Mouse (Mus musculus) neural tube, embryonic 11.5 days (tissue): ENCODE measurements around the gene Gm7030. TPM values are rescaled to one million over a fixed set of nuclear protein-coding genes. Genes with fewer than 3 reads are reported as not detected.
"Not testable (repeated sequence)": the region's sequence is repeated elsewhere in the genome, so short reads cannot be mapped to it uniquely, and the experiment has no call there.

Experiments
- ATAC-seq: fragments of 200-750 bp; cut with Nextera tagmentation; 2 replicates; pipeline ENCODE4 v1.8.0; 2017; ENCODE audit warnings: moderate number of reproducible peaks, mild to moderate bottlenecking, moderate TSS enrichment, moderate library complexity; ENCODE audit not compliant: insufficient read depth, low FRiP score, low TSS enrichment
- DNase-seq: peaks from one replicate; pipeline ENCODE4 v3.0.0-alpha.2; 2015; ENCODE audit warnings: low spot score
- H3K27ac ChIP-seq: fragments of 300-500 bp; sonication (generic); 2 replicates; pipeline ENCODE4 v1.5.1; 2014; ENCODE audit warnings: low read depth, mild to moderate bottlenecking, low read length
- H3K27me3 ChIP-seq: fragments of 300-500 bp; sonication (generic); 2 replicates; pipeline ENCODE4 v1.6.1; 2014; ENCODE audit warnings: mild to moderate bottlenecking, low read length, mixed read lengths; ENCODE audit not compliant: control insufficient read depth, insufficient read depth
- H3K36me3 ChIP-seq: fragments of 300-500 bp; sonication (generic); 2 replicates; pipeline ENCODE4 v1.6.1; 2014; ENCODE audit warnings: mild to moderate bottlenecking, low read length, moderate library complexity, mixed read lengths; ENCODE audit not compliant: control insufficient read depth, insufficient read depth
- H3K4me1 ChIP-seq: fragments of 300-500 bp; sonication (generic); 2 replicates; pipeline ENCODE4 v1.6.1; 2014; ENCODE audit warnings: low read length, mixed read lengths; ENCODE audit not compliant: control insufficient read depth, insufficient read depth
- H3K4me2 ChIP-seq: fragments of 300-500 bp; sonication (generic); 2 replicates; pipeline ENCODE4 v1.6.1; 2014; ENCODE audit warnings: low read depth, mild to moderate bottlenecking, moderate library complexity
- H3K4me3 ChIP-seq: fragments of 300-500 bp; sonication (generic); 2 replicates; pipeline ENCODE4 v1.5.1; 2014; ENCODE audit warnings: low read depth, low read length
- H3K9ac ChIP-seq: fragments of 300-500 bp; sonication (generic); 2 replicates; pipeline ENCODE4 v1.6.1; 2014; ENCODE audit warnings: mild to moderate bottlenecking, low read length
- H3K9me3 ChIP-seq: fragments of 300-500 bp; sonication (generic); 2 replicates; pipeline ENCODE4 v1.6.1; 2016; ENCODE audit warnings: low read length; ENCODE audit not compliant: control insufficient read depth
- WGBS: fragments of 180-500 bp; shearing (Covaris S2); extraction: QIAGEN DNeasy Blood & Tissue Kit; methylation state at CpG from one replicate; pipeline ENCODE4 v1.1.7; 2014; 5-methylcytosine and 5-hydroxymethylcytosine counted together
- polyA plus RNA-seq: library from polyadenylated mRNA; unstranded; fragments of >200 nt; fragmentation: Nextera tagmentation; extraction: Ambion mirVana; gene quantifications from 2 replicates; pipeline ENCODE4 v1.2.1, GENCODE M21; 2014

The Gm7030 gene
- polyA plus RNA-seq, 1 experiment from 2014 or later = not detected

GRCm38 (mm10) chr17:36092520-36092919 is 36.7 kb downstream of the Gm7030 start:
- H3K9me3 ChIP-seq, H3K9ac ChIP-seq, H3K27ac ChIP-seq, H3K4me2 ChIP-seq, DNase-seq, H3K36me3 ChIP-seq, H3K4me1 ChIP-seq, H3K27me3 ChIP-seq, H3K4me3 ChIP-seq, ATAC-seq: not testable (repeated sequence)

GRCm38 (mm10) chr17:36091933-36092332 is 37.3 kb downstream of the Gm7030 start:
- ATAC-seq, H3K36me3 ChIP-seq, H3K4me1 ChIP-seq, H3K27ac ChIP-seq, H3K9ac ChIP-seq, H3K9me3 ChIP-seq, H3K4me2 ChIP-seq, H3K27me3 ChIP-seq, H3K4me3 ChIP-seq, DNase-seq: not testable (repeated sequence)
- no CpG with 5 or more reads among the region's 2 CpGs for WGBS

GRCm38 (mm10) chr17:36085976-36086375 is 43.2 kb downstream of the Gm7030 start:
- H3K9me3 ChIP-seq, ATAC-seq, H3K4me3 ChIP-seq, H3K4me1 ChIP-seq, H3K36me3 ChIP-seq, H3K27me3 ChIP-seq, DNase-seq, H3K9ac ChIP-seq, H3K27ac ChIP-seq, H3K4me2 ChIP-seq: not testable (repeated sequence)
- 81% methylated on average over 1 of the region's 1 CpGs for WGBS

- Histone ChIP-seq H3K27me3 (no peaks in the 10 kb centered on the region), H3K4me2 (peak overlapping the region; percentile 95), H3K9ac (peak overlapping the region; percentile 70), H3K27ac (no peak overlapping the region), H3K9me3 (no peaks in the 10 kb centered on the region), H3K4me1 (no peaks in the 10 kb centered on the region), H3K36me3 (no peaks in the 10 kb centered on the region), H3K4me3 (peak overlapping the region; percentile 51)
- ATAC-seq = peak; percentile 73
- 0% methylated on average over 37 of the region's 42 CpGs for WGBS
- DNase-seq = peak; percentile 34
These were observed 45.3 kb downstream of the Gm7030 start for GRCm38 (mm10) chr17:36083870-36084451.

- Histone ChIP-seq H3K4me1 (no peaks in the 10 kb centered on the region), H3K27ac (no peak overlapping the region), H3K9me3 (no peaks in the 10 kb centered on the region), H3K36me3 (no peaks in the 10 kb centered on the region), H3K27me3 (no peaks in the 10 kb centered on the region), H3K4me2 (peak overlapping the region; percentile 95), H3K9ac (peak overlapping the region; percentile 70), H3K4me3 (peak overlapping the region; percentile 51)
- ATAC-seq (peak; percentile 79), DNase-seq (peak; percentile 65)
- 1% methylated on average over 46 of the region's 46 CpGs for WGBS
These were observed 45.9 kb downstream of the Gm7030 start for GRCm38 (mm10) chr17:36083266-36083869.

GRCm38 (mm10) chr17:36082519-36083232 is 46.5 kb downstream of the Gm7030 start:
- DNase-seq, H3K27ac ChIP-seq, ATAC-seq, H3K9me3 ChIP-seq, H3K9ac ChIP-seq, H3K36me3 ChIP-seq, H3K27me3 ChIP-seq, H3K4me1 ChIP-seq: not testable (repeated sequence)
- Histone ChIP-seq H3K4me2 (peak overlapping the region; percentile 95), H3K4me3 (peak overlapping the region; percentile 51; the same call in 1 of the 2 replicates)
- WGBS = 44% methylated on average over 5 of the region's 6 CpGs

GRCm38 (mm10) chr17:36081901-36082300 is 47.3 kb downstream of the Gm7030 start:
- H3K4me3 ChIP-seq, H3K9me3 ChIP-seq, H3K36me3 ChIP-seq, H3K27me3 ChIP-seq, DNase-seq, H3K4me1 ChIP-seq, ATAC-seq, H3K4me2 ChIP-seq, H3K27ac ChIP-seq, H3K9ac ChIP-seq: not testable (repeated sequence)

GRCm38 (mm10) chr17:36060829-36061228 is 68.4 kb downstream of the Gm7030 start:
- ATAC-seq (no peak), DNase-seq (peak; percentile 73)
- WGBS = 20% methylated on average over 2 of the region's 2 CpGs
- Histone ChIP-seq H3K27ac (no peak overlapping the region), H3K9me3 (no peaks in the 10 kb centered on the region), H3K4me1 (no peaks in the 10 kb centered on the region), H3K4me2 (no peak overlapping the region), H3K27me3 (no peaks in the 10 kb centered on the region), H3K36me3 (no peaks in the 10 kb centered on the region), H3K4me3 (no peak overlapping the region), H3K9ac (no peak overlapping the region)
